Mouse (Mus musculus): Measurements from ENCODE around the gene Disc1.

The Disc1 gene

GRCm38 (mm10) chr8:125126482-125126881 lies 72.5 kb downstream of the Disc1 start:
- DNase-seq (ENCODE audit: low spot score in 2 of 2), result no peak

GRCm38 (mm10) chr8:125127621-125128020 lies 73.6 kb downstream of the Disc1 start:
- no peak for DNase-seq (ENCODE audit: low spot score in 2 of 2)

DNA sequence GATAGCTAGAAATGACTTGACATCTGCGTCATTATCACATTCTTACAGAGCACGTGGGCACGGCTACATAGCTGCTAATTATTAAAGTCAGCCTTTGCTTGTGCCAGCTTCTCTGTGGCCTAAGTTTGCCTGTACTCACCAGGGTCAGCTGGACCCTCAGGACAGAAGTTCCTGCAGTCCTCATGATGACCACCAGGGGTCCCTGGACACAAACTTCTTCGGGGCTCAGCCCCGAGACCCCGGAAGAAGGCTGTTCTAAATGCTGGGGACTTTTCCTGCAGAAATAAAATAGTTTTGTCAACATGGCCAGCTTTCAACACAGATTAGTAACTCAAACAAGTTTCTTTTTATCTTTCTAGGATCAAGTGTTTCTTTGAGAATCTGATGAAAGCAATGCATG lies 74.3 kb downstream of the Disc1 start:
- peak in 1 of 2 experiments; percentile 18 for DNase-seq (ENCODE audit: low spot score in 2 of 2)

GRCm38 (mm10) chr8:125130835-125131234 lies 76.8 kb downstream of the Disc1 start:
- no peak for DNase-seq (ENCODE audit: low spot score in 2 of 2)

DNA sequence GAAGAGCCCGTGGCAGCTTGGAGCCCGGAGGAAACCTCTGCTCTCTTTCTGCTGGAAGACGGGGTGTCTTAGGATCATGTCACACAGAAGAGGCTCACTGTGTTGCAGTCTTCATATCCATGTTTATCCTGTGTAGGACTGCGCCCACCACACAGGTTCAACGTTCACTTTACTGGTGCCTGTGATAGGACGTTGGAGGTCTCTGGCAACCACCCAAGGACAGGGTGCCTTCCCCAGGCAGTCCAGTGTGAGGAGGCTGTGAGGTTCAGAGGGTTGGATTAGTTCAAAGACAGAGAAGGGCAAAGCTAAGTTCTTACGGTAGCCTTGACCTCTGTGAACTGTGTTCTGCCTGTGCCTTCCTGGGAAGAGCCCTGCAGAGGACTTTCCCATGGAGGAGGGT lies 77.3 kb downstream of the Disc1 start:
- no peak for DNase-seq (ENCODE audit: low spot score in 2 of 2)

DNA sequence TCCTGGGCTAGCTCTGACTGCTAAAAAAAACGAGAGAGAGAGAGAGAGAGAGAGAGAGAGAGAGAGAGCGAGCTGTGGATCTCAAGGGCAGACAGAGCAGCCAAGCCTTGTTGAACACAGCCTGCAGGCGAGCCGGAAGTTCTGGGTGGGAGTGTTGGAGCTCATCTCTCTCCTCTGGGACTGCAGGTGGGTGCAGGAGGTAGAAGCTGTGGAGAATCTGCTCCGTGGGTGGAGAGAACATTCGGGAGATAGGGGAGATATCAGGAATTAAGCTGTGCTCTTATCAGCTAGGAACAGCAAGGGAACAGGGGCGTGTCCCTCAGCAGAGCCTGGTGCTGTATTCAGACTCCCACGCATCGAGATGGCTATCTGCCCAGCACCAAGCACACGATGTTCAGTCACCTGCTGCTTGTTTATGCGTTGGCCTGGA lies 79.7 kb downstream of the Disc1 start:
- DNase-seq (ENCODE audit: low spot score in 2 of 2), result no peak

GRCm38 (mm10) chr8:125134876-125135275 lies 80.9 kb downstream of the Disc1 start:
- no peak for DNase-seq (ENCODE audit: low spot score in 2 of 2)

DNA sequence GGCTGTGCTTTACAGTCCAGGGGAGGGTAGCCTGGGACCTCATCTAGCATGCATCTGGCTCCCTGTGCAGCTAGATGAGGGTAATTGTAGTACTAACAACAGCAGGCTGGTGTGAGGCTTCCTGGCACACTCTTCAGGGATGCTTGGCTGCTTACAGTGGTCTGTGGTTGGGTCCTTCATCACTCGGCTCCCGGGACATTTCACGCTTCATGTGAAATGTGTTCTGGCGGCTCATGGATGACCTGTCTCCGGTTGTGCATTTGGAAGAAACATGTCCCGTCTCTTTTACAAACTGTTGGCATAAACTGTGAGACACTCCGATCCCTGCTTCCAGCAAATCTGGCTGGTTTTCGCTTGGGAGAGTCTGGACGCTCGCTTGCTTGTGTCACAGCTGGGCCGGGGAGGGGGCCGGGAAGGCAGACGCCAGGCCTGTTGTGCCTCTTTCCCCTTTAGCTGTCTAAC lies 85.7 kb downstream of the Disc1 start:
- no peak for DNase-seq (ENCODE audit: low spot score in 2 of 2)

DNA sequence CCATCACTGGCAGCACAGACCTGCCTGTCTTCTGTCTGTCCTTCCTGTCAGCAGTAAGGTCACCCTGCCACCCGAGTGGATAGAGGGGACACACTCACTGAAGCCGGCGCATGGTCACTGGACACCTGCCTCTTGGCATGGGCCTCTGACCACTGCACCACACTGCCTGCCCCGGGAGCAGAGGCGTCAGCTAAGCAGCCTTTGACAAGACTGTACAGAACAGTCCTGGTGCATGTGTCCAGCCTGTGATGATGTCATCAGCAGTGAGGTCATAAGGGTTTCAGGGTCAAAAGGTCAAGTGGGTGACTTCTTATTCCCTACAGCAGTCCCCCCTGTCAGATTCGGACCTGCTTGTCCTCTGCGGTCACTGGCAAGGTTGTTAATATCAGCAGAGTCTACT lies 87.0 kb downstream of the Disc1 start:
- no peak for DNase-seq (ENCODE audit: low spot score in 2 of 2)

GRCm38 (mm10) chr8:125156863-125157640 lies 103.1 kb downstream of the Disc1 start:
- DNase-seq (ENCODE audit: low spot score in 2 of 2), result no peak

DNA sequence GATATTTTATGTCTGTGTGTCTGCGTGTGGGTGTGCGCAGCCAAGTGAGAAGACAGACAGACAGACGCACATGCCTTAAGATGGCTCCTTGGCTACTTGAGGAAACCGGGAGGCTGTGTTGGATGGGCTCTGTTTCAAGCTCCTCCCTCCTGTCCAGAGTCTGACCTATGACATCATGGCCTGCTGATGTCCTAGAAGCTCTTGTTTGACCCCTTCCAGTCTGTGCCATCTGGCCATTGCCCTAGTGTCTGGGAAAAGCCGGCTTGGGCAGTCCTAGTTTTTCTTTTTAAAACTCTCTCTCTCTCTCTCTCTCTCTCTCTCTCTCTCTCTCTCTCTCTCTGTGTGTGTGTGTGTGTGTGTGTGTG lies 103.6 kb downstream of the Disc1 start:
- no peak for DNase-seq (ENCODE audit: low spot score in 2 of 2)

- no peak for DNase-seq (ENCODE audit: low spot score in 2 of 2)
Measured at GRCm38 (mm10) chr8:125159387-125159786, 105.4 kb downstream of the Disc1 start.

DNA sequence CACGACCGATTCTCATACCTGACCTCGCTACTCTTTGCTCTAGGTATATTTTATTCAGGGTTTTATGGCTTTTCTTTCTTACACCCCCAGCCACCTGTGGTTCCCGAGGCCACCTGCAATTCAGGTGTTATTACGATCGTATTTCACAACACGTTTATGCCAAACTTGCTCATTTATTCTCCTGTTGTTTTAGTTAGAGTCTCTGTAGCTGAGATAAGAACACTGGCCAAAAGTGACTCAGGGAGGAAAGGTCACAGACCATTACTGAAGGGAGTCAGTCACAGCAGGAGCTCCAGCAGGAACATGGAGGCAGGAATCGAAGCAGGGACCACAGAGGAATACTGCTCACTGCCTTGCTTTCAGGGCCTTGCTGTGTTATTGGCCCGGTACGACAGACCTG lies 109.5 kb downstream of the Disc1 start:
- no peak for DNase-seq (ENCODE audit: low spot score in 2 of 2)

DNA sequence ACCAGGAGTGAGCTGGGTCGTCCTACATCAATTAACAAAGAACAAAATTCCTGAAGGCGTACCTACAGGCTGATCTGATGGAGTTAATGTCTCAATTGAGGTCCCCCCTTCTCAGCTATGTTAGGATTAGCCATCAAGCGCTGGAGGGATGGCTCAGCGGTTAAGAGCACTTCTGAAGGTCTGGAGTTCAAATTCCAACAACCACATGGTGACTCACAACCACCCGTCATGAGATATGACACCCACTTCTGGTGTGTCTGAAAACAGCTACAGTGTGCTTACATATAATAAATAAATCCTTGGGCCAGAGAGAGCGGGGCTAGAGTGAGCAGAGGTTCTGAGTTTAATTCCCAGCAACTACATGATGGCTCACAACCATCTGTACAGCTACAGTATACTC lies 109.9 kb downstream of the Disc1 start:
- no peak for DNase-seq (ENCODE audit: low spot score in 2 of 2)

DNA sequence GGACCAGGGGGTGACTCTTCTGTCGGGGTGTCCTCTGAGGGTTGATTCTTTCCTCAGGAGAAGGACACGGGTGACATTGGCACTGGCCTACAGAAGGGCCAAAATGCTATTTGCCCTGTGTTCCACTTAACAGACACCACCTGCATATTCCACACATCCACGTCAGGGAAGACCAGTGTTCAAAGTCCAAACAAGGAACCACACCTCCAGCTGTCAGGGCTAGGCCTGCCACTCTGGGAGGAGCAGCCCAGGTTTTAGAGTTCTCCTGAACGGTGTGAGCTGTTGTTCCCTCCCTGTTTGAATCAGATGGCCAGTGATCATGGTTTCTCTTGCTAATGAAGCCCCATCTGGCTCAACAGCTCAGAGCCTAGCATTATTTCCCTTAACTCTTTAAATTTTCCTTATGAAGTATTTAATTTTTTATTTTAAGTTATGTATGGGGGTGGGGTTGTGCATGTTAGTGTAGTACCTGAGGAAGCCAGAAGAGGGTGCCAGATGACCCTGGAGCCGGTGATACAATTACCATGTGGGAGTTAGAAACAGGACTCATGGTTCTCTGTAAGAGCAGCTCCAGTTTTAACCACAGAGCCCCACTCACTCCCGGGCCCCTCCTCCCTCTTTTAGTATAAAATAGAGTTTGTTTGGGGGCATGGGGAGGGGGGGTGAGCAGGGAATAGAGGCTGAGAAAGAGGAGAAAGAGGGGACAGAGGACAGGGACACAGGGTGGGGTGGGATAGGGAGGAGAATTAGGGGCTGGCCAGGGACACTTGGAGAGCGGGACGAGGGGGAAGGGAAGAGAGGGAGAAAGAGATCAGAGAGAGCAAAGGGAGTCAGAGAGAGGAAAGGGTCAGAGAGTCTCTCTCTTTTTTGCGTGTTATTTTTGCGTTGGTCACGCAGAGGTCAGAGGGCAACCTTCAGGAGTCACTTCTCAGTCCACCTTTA lies 111.8 kb downstream of the Disc1 start:
- peak in 1 of 2 experiments; percentile 34 for DNase-seq (ENCODE audit: low spot score in 2 of 2)

- no peak for DNase-seq (ENCODE audit: low spot score in 2 of 2)
Measured at GRCm38 (mm10) chr8:125166545-125166944, 112.5 kb downstream of the Disc1 start.

- no peak for DNase-seq (ENCODE audit: low spot score in 2 of 2)
Measured at GRCm38 (mm10) chr8:125166988-125167387, 113.0 kb downstream of the Disc1 start.

GRCm38 (mm10) chr8:125169628-125170027 lies 115.6 kb downstream of the Disc1 start:
- no peak for DNase-seq (ENCODE audit: low spot score in 2 of 2)

GRCm38 (mm10) chr8:125171531-125171930 lies 117.5 kb downstream of the Disc1 start:
- no peak for DNase-seq (ENCODE audit: low spot score in 2 of 2)

DNA sequence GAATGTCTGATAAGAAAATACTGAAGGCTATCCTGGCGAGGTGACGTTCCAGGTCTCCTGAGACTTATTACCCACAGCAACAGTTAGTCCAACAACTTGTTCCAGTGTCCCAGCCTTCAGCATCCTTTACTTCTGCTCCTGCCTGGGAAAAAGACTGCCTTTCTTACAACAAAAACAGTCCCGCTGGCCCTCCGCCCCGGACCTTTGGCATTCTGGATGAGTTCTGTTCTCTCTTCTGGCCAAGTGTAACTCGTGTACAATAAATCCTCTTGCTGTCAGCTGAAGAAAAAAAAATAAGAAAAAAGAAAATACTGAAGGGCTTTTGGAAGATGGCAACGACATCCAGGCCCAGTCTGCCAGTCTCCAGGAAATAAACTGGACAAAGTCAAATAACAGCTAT lies 120.2 kb downstream of the Disc1 start:
- DNase-seq (ENCODE audit: low spot score in 2 of 2), result no peak

GRCm38 (mm10) chr8:125174851-125175250 lies 120.9 kb downstream of the Disc1 start:
- no peak for DNase-seq (ENCODE audit: low spot score in 2 of 2)

- DNase-seq (ENCODE audit: low spot score in 2 of 2), result no peak
Measured at GRCm38 (mm10) chr8:125175661-125176060, 121.7 kb downstream of the Disc1 start.

DNA sequence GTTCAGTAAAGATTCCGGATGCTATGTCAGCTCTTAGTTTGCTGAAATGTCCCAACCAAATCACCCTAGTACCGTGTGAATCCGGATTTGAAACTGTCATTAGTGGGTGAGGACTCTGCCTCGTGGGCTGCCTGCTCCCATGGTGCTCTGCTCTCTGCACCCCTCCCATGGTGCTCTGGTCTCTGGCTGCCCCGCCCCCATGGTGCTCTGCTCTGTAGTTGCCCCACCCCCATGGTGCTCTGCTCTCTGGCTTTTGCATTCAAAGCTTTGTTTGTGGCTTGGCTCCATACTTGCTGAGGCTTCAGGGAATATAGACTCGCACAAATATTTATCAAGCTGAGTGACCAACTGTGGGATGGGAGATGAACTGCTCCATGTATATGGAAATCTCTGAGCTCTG lies 123.1 kb downstream of the Disc1 start:
- no peak for DNase-seq (ENCODE audit: low spot score in 2 of 2)
